Mouse (Mus musculus) liver, embryonic 14.5 days (tissue): ENCODE measurements around the gene Umad1.

Experiments
- CTCF ChIP-seq: IDR thresholded peaks from 2 replicates; pipeline ENCODE4 v1.5.1; 2016; ENCODE audit warnings: antibody characterized with exemption, low read depth, control low read depth
- EP300 ChIP-seq: IDR thresholded peaks from 2 replicates; pipeline ENCODE4 v1.6.1; 2016; ENCODE audit warnings: antibody characterized with exemption, low read depth

- TF ChIP-seq EP300 (no peak), CTCF (no peak)
Measured at GRCm38 (mm10) chr6:8395061-8395460, 136.0 kb downstream of the Umad1 start.
